Mouse (Mus musculus) hindbrain, postnatal 0 days (tissue): ENCODE data around the gene Pqbp1. TPM values are rescaled to one million over a fixed set of nuclear protein-coding genes. Genes with fewer than 3 reads are reported as not detected.
"Not testable (repeated sequence)": the region's sequence is repeated elsewhere in the genome, so short reads cannot be mapped to it uniquely, and the experiment has no call there.

Experiments
- ATAC-seq: fragments of 200-750 bp; cut with Nextera tagmentation; 2 replicates; pipeline ENCODE4 v1.8.0; 2017; ENCODE audit warnings: mild to moderate bottlenecking, moderate TSS enrichment, moderate library complexity
- DNase-seq: peaks from one replicate; pipeline ENCODE4 v3.0.0-alpha.2; 2015; ENCODE audit warnings: low spot score
- H3K27ac ChIP-seq: fragments of 300-500 bp; sonication (generic); 2 replicates; pipeline ENCODE4 v1.5.1; 2014; ENCODE audit warnings: mild to moderate bottlenecking
- H3K27me3 ChIP-seq: fragments of 300-500 bp; sonication (generic); 2 replicates; pipeline ENCODE4 v1.6.1; 2014; ENCODE audit warnings: low read length, mixed read lengths; ENCODE audit not compliant: insufficient read depth
- H3K36me3 ChIP-seq: fragments of 300-500 bp; sonication (generic); 2 replicates; pipeline ENCODE4 v1.6.1; 2014; ENCODE audit warnings: low read length, mixed read lengths; ENCODE audit not compliant: insufficient read depth
- H3K4me1 ChIP-seq: fragments of 300-500 bp; sonication (generic); 2 replicates; pipeline ENCODE4 v1.6.1; 2014; ENCODE audit warnings: antibody characterized with exemption, low read length, mixed read lengths; ENCODE audit not compliant: insufficient read depth
- H3K4me2 ChIP-seq: fragments of 300-500 bp; sonication (generic); 2 replicates; pipeline ENCODE4 v1.6.1; 2014; ENCODE audit warnings: low read depth, mild to moderate bottlenecking, low read length, moderate library complexity, mixed read lengths
- H3K4me3 ChIP-seq: fragments of 300-500 bp; sonication (generic); 2 replicates; pipeline ENCODE4 v1.5.1; 2014; ENCODE audit warnings: low read length
- H3K9ac ChIP-seq: fragments of 300-500 bp; sonication (generic); replicated peaks from 2 replicates; pipeline ENCODE4 v1.6.1; 2014; ENCODE audit warnings: mild to moderate bottlenecking, low read length, moderate library complexity, mixed read lengths
- H3K9me3 ChIP-seq: fragments of 300-500 bp; sonication (generic); 2 replicates; pipeline ENCODE4 v1.6.1; 2016; ENCODE audit warnings: low read length, mixed read lengths
- CTCF ChIP-seq: IDR thresholded peaks from 2 replicates; pipeline ENCODE4 v1.5.1; 2016; ENCODE audit warnings: antibody characterized with exemption, control low read depth, low read depth
- WGBS: fragments of 180-500 bp; shearing (Covaris S2); extraction: QIAGEN DNeasy Blood & Tissue Kit; methylation state at CpG from one replicate; pipeline ENCODE4 v1.1.7; 2014; 5-methylcytosine and 5-hydroxymethylcytosine counted together
- polyA plus RNA-seq: library from polyadenylated mRNA; unstranded; fragments of >200 nt; fragmentation: Nextera tagmentation; extraction: Ambion mirVana; gene quantifications from 2 replicates; pipeline ENCODE4 v1.2.1, GENCODE M21; 2015
- total RNA-seq: library from RNA; depleted of rRNA; stranded (reverse); fragments of >200 nt; gene quantifications from 2 replicates; pipeline ENCODE4 v1.2.3, GENCODE M21; 2014

Gene Pqbp1
- total and polyA plus RNA-seq, 2 experiments from 2014 or later: 100 to 201 TPM

GRCm38 (mm10) chrX:7915669-7916068, 16.6 kb upstream of the Pqbp1 start:
- ATAC-seq, H3K9ac ChIP-seq, H3K4me3 ChIP-seq, H3K27ac ChIP-seq, H3K4me2 ChIP-seq, H3K36me3 ChIP-seq, H3K27me3 ChIP-seq, H3K9me3 ChIP-seq, H3K4me1 ChIP-seq: not testable (repeated sequence)
- peak; percentile 38; the same call in 1 of the 2 replicates for TF ChIP-seq CTCF
- WGBS: 26% methylated on average over 3 of the region's 3 CpGs
- DNase-seq: peak; percentile 20

GRCm38 (mm10) chrX:7910473-7910872, 11.4 kb upstream of the Pqbp1 start:
- no peak for ATAC-seq
- Histone ChIP-seq H3K27ac (no peak overlapping the region), H3K27me3 (no peaks in the 10 kb centered on the region), H3K4me2 (no peak overlapping the region), H3K4me3 (no peak overlapping the region), H3K9me3 (no peaks in the 10 kb centered on the region), H3K9ac (no peak overlapping the region), H3K36me3 (no peaks in the 10 kb centered on the region), H3K4me1 (no peaks in the 10 kb centered on the region)
- no peak for TF ChIP-seq CTCF
- 54% methylated on average over 6 of the region's 6 CpGs for WGBS
- peak; percentile 32 for DNase-seq

GRCm38 (mm10) chrX:7909242-7909641, 10.2 kb upstream of the Pqbp1 start, which contains the start of gene Gm10490:
Gm10490 (plus strand) TSS chrX:7909542.
- 90% methylated on average over 4 of the region's 4 CpGs for WGBS
- ATAC-seq, H3K27me3 ChIP-seq, H3K36me3 ChIP-seq, H3K27ac ChIP-seq, H3K9ac ChIP-seq, H3K9me3 ChIP-seq, DNase-seq, H3K4me3 ChIP-seq, H3K4me2 ChIP-seq, H3K4me1 ChIP-seq: not testable (repeated sequence)

GRCm38 (mm10) chrX:7907735-7908134, 8.7 kb upstream of the Pqbp1 start, which contains the start of gene Gm10491:
Gm10491 (minus strand) TSS chrX:7907835.
- H3K9me3 ChIP-seq: no peaks in the 10 kb centered on the region
- no peaks in the 10 kb centered on the region for H3K4me1 ChIP-seq
- no peak within 1 kb of the TSS for H3K4me3 ChIP-seq
- WGBS: 85% methylated on average over 5 of the region's 5 CpGs
- no peak within 1 kb of the TSS for H3K4me2 ChIP-seq
- ATAC-seq (no peak), DNase-seq (no peak)
- no peaks in the 10 kb centered on the region for H3K27me3 ChIP-seq
- no peak for TF ChIP-seq CTCF
- H3K27ac ChIP-seq: no peak within 1 kb of the TSS
- H3K9ac ChIP-seq: no peak within 1 kb of the TSS
- H3K36me3 ChIP-seq: no peaks in the 10 kb centered on the region

GRCm38 (mm10) chrX:7904441-7904840, 5.4 kb upstream of the Pqbp1 start:
- Histone ChIP-seq H3K4me3 (no peak overlapping the region), H3K9me3 (no peaks in the 10 kb centered on the region), H3K4me1 (no peaks in the 10 kb centered on the region), H3K9ac (no peak overlapping the region), H3K4me2 (no peak overlapping the region), H3K27ac (no peak overlapping the region), H3K36me3 (no peaks in the 10 kb centered on the region), H3K27me3 (no peaks in the 10 kb centered on the region)
- WGBS: 89% methylated on average over 5 of the region's 5 CpGs
- DNase-seq (no peak), ATAC-seq (no peak)
- no peak for TF ChIP-seq CTCF

- TF ChIP-seq CTCF: no peak
- Histone ChIP-seq H3K27me3 (no peaks in the 10 kb centered on the region), H3K4me1 (no peaks in the 10 kb centered on the region), H3K9me3 (no peaks in the 10 kb centered on the region), H3K36me3 (peaks cover 5% of the 10 kb centered on the region; the same call in 1 of the 2 replicates), H3K9ac (peak overlapping the region; percentile 45), H3K4me2 (peak overlapping the region; percentile 61), H3K4me3 (peak overlapping the region; percentile 54), H3K27ac (peak overlapping the region; percentile 90)
- no peak for ATAC-seq
- 37% methylated on average over 13 of the region's 13 CpGs for WGBS
- DNase-seq: no peak
Measured at GRCm38 (mm10) chrX:7898211-7898610, 858 bp downstream of the Pqbp1 start.

- peak within 1 kb of the TSS; percentile 54 for H3K4me2 ChIP-seq
- ATAC-seq (peak; percentile 95), DNase-seq (peak; percentile 90)
- no peaks in the 10 kb centered on the region for H3K27me3 ChIP-seq
- 22% methylated on average over 49 of the region's 49 CpGs for WGBS
- peak within 1 kb of the TSS; percentile 44 for H3K9ac ChIP-seq
- H3K36me3 ChIP-seq: 0 out of 2 replicates have a peak, but pooled peaks cover 3% of the 10 kb centered on the region
- H3K4me3 ChIP-seq: peak within 1 kb of the TSS; percentile 52
- H3K9me3 ChIP-seq: no peaks in the 10 kb centered on the region
- H3K4me1 ChIP-seq: no peaks in the 10 kb centered on the region
- H3K27ac ChIP-seq: peak within 1 kb of the TSS; percentile 86
- TF ChIP-seq CTCF: peak; percentile 21
Measured at GRCm38 (mm10) chrX:7883841-7884567, 15.1 kb downstream of the Pqbp1 start, which contains the start of gene Slc35a2. Slc35a2 (plus strand) TSS chrX:7884028.
